Mouse (Mus musculus): Measurements from ENCODE around the gene Timm22.
A peak's percentile ranks its signal among the peaks of the same experiment; 100 is the strongest.

Timm22 gene

DNA sequence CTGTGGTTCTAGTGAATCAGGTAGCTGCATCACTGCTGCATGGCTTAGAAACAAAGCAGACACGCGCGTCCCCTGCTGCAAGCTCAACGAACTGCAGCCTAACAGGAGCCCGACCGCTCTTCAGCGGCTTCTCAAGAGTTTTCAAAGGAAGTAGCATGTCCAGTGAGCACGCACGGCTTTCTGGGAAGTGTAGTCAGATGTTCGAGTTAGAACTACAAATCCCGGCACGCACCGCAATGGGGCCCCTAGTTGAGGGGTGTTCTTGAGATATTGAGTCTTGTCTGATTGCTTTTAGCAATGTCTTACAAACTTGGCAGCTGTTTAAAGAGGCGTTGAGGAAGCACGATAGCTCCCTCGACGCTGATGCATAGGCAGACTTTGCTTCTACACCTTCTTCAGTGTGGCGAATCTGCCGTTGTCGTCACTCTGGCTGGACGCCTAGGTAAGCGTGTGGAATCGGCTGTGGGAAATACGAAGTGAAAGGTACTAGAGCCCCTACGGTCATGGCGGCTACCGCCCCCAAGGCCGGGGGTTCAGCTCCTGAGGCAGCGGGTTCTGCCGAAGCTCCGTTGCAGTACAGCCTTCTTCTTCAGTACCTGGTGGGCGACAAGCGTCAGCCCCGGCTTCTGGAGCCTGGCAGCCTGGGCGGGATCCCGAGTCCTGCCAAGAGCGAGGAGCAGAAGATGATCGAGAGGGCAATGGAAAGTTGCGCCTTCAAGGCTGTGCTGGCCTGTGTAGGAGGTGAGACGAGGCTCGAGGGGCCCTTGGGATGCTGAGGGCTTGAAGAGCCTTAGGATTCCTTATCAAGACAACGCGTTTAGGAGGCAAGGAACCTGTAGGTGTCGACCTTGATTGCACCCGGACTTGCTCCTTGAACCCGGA, at the start of gene Timm22:
Gene Timm22, plus strand, starts transcription at position 251 of the 882 bp plus-strand sequence.
- DNase-seq (ENCODE audit: inconsistent ontology term), result peak; percentile 95

- DNase-seq (ENCODE audit: inconsistent ontology term), result peak; percentile 71
Measured at GRCm38 (mm10) chr11:76357464-76357863, 49.3 kb upstream of the Timm22 start.

GRCm38 (mm10) chr11:76358628-76359320, 48.0 kb upstream of the Timm22 start:
- DNase-seq (ENCODE audit: inconsistent ontology term), result no peak

DNA sequence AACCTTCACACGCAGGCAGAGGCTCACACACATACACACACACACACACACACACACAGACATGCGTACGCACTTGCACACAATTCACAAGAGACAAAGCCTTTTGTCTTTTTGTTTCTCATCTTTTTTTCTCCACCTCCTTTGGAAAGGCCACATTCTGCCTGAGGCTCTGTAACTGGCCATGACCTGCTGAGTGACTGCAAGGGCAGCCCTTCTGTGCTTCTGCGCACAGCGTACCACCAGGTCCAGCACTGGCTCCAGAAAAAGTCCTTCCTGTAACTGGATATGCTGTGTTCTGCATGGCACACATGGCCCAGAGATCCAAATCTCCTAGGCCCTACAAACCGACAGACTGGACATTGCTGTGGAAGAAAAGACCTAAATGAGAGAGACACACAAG, 46.5 kb upstream of the Timm22 start:
- no peak for DNase-seq (ENCODE audit: inconsistent ontology term)

DNA sequence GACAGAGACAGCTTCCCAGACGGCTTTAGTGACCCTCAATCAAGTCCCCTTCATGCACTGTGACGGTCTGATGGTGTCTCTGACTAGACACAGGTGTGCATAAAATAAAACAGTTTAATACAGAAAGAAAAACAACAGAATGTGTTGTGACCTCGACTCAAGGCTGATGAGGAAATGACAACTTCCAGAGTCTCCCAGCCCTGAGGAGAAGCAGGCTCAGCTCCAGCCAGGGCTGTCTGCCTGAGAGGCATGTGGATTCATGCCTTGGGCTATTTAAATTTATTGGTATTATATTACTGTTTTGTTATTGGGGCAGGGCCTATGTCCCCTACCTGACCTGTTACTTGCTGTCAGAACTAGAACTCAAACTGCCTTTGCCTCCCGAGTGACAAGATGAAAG, 45.3 kb upstream of the Timm22 start:
- DNase-seq (ENCODE audit: inconsistent ontology term), result no peak

- DNase-seq (ENCODE audit: inconsistent ontology term), result no peak
Measured at GRCm38 (mm10) chr11:76363178-76363577, 43.6 kb upstream of the Timm22 start.

GRCm38 (mm10) chr11:76363636-76364035, 43.1 kb upstream of the Timm22 start:
- DNase-seq (ENCODE audit: inconsistent ontology term), result no peak

DNA sequence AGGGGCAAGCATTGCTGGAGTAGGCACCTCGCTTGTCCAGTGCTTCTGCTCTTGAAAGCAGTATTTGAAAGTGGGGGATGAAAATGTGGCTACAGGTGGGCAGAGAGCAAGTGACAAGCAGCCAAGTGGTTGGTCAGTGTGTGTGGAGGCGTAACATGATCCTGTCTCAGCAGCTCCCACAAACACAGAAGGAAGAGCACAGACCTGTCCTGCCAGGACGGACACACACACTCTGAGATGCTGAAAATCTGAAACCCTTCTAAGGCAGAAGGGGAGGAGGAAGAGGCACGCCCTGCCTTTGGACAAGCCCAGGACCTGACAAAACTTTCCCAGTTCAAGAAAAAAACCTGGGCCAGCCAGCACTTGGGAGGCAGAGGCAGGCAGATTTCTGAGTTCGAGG, 42.7 kb upstream of the Timm22 start:
- no peak for DNase-seq (ENCODE audit: inconsistent ontology term)

- no peak for DNase-seq (ENCODE audit: inconsistent ontology term)
Measured at GRCm38 (mm10) chr11:76366720-76367119, 40.0 kb upstream of the Timm22 start.

DNA sequence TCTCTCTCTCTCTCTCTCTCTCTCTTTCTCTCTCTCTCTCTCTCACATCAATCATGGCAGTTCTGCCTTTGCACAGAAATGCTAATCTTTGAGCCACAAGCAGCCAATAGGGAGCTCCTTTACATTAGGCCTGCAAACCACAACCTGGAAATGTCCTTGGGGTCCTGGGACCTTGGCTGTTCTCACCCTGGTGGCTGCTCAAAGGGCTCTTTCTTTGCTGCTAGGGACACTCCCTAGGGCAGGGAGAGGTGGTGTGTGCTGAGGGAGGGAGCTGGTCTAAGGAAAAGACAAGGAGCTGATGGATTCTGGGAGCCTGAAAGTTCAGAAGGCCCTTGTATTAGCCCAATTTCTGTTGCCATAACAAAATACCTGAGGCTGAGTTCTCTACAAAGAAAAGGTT, 36.3 kb upstream of the Timm22 start:
- DNase-seq (ENCODE audit: inconsistent ontology term), result no peak

DNA sequence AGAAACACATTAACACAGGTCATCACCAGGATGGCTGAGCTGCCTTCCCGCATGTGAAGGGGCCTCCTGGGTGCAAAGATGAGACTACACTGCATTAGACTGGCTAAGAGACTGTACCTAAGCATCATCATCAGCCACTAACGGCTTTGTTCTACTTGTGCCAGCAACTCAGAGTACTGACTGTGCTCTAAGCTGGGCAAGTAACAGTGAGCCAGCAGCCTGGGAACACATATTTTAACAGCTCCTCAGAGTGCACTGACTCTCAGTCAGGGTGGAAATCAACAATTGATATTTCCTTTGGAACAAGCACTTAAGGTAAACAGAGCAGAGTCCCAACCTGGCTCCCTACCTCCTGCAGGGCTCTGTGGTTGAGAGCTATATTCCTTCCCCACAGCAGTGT, 34.6 kb upstream of the Timm22 start:
- DNase-seq (ENCODE audit: inconsistent ontology term), result no peak

DNA sequence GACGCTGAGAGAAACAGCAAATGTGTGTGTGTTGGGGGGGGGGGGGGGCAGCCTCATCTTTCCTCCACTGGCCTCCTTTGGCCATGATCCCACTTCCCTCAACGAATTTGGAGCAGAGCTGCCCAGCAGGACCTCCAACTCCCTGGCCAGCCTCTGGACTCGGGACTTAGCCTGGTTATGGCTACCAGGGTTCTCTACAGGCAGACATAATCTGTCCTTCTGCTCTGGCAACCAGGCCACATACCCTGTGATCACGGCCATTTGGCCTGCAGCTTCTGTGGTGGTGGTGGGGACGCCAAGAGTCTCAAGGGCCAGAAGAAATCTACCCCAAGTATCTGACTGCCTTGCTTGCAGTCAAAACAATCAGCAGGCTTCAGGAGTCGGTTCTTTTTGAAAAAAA, 34.2 kb upstream of the Timm22 start:
- DNase-seq (ENCODE audit: inconsistent ontology term), result no peak

DNA sequence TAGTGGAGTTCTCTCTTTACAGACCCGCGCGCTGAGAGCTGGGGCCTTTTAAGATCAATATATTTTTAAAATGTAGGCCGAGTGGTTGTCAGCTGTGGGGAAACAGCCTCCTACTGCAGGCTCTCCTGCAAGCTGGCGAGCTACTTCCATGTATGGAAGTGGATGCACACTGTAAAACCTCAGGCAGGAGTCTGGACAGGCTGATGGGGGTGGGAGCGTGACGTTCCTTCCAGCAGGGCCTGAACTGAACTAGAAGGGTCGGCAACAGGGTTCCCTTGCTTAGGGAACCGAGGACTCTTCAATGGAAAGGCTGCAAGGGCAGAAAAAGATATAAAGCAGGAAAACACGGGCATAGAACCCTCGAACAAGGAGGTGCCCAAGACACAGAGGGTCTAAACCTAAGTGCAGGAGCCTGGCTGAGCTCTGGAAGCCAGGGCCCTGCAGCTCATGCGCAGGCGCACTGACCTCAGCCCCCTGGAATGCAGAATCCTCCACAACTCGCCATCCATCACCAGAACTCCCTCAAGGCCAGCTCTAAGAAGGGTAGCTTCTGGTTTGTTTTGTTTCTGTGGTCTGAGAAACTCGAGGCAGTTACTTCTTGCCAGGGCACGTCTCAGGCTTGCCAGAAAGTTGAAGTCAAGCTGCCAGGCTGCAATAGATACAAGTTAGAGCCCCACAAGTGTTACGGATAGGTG, 32.1 kb upstream of the Timm22 start:
- DNase-seq (ENCODE audit: inconsistent ontology term), result peak; percentile 80

DNA sequence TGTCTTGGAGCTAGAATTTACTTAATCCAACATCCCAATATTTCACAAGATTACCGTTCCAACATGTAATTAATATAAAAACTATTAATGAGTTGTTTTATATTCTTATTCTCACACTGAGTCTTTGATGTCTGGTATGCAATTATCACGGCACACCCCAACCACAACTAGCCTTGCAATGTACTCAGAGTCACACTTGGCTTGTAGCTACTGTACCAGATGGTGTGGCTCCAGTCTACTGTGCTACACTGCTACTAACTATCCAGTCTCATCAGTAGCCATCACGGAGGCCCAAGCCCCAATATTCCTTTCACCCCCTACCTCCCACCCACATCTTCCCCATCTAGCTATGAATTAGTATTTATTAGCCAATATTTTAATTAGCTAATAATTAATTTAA, 30.3 kb upstream of the Timm22 start:
- peak; percentile 72 for DNase-seq (ENCODE audit: inconsistent ontology term)

DNA sequence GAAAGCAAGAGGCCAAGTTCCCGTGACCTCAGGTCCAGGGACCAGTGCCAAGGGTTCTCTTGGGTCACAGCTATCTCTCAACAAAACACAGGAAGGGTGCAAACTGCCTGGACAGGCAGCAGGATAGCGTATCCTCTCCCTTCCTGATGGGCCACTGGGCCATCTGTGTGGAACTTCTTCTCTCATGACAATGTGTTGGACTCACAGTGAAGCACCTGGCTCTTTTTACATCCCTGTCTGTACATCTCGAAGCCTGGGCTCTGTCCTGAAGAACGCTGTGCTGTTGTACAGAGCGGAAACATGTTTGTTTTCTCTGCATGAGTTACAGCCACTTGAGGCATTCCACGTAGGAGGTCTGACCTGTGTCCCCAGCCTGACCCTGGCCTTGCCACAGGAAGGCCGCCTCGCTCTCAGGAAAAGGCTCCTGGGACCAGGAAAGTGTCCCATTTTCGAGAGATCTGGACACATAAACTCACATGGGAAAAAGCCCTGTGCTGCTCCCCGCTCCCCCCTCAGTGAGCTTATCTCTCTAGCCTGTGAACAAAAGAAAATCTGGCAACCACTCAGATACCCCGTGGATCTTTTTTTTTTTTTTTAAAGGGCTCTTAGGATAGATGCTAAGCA, 26.7 kb upstream of the Timm22 start:
- no peak for DNase-seq (ENCODE audit: inconsistent ontology term)

- no peak for DNase-seq (ENCODE audit: inconsistent ontology term)
Measured at GRCm38 (mm10) chr11:76381201-76381885, 25.4 kb upstream of the Timm22 start.

DNA sequence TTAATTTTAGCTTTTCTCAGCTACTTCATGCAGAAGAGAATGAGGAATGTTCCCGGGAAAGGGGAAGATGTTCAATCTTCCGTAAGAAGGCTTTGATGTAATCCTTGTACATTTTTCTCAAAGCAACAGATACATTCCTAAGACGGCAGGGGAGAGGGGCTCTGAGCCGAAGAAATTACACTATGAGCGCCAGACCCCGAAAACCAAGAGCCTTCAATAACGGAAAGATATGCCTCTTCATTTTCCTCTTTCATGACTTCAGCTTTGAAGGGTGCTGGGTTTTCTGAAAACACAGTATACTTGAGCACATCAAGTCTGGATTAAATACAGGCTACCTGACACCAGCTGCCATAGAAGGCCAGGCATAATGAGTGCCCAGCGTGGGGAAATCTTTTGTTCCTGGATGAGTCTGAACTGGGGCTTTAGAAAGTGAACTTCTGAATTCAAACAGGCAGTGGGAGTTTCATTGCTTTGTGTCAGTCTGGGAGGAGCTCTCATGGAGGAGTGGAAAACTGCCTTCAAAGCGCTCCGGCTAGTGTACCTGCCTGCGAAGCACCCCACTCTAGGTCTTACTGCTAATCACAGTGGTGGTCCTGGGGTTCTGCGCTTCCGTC, 23.9 kb upstream of the Timm22 start:
- peak; percentile 91 for DNase-seq (ENCODE audit: inconsistent ontology term)

GRCm38 (mm10) chr11:76384307-76384706, 22.4 kb upstream of the Timm22 start:
- DNase-seq (ENCODE audit: inconsistent ontology term), result no peak

DNA sequence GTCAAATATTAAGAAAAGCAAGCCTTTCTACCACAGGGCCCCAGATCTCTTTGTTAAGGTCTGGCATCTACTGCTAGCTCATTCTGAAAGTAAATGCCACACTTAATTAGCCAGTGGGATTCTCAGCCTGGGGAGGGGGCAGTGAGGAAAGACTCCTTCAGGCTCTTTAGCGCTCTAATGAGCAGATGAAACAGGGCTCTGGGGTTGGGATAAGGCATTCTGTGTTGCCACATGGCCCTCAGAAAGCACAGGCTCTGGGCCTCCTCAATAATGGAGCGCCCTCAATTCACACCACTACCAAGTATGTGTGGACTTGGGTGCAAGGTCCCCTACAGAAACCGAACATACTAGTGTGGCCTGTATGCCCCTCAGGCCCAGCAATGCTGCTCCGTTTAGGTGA, 21.7 kb upstream of the Timm22 start:
- DNase-seq (ENCODE audit: inconsistent ontology term), result peak; percentile 67

DNA sequence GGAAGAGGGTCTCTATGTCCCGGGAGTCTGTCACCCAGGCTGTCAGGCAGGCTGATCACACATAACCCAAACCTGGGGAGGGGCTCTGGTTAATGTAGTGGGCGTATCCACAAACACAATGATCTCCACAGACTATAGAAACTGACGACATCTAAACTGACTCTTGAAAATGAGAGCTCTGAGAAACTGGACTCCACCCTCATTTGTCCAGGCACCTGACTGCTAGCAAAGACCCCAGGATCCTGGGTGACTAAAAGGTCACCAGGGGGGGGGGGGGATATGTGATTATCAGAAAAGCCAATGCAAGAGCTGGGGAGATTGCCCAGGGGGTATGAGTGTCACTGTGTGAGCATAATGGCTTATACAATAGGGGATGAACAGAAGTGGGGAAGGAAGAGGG, 21.0 kb upstream of the Timm22 start:
- DNase-seq (ENCODE audit: inconsistent ontology term), result no peak

- DNase-seq (ENCODE audit: inconsistent ontology term), result no peak
Measured at GRCm38 (mm10) chr11:76387097-76387496, 19.7 kb upstream of the Timm22 start.

Measured in Muller cell, postnatal 12 days (primary cell).